ENCODE assay signal across 8 mouse cellular contexts in genomic region chr13:108315702-108316486, GRCm38 (mm10). TPM values are rescaled to one million over a fixed set of nuclear protein-coding genes. Genes with fewer than 3 reads are reported as not detected.
DNase-seq lines count a peak whose midpoint lies in the region; ATAC-seq and TF ChIP-seq lines count a peak whose summit lies in the region.

Gene Depdc1b (plus strand): TSS chr13:108316332.

- DNase-seq in c-Kit-positive CD71-positive TER-119-positive erythroid progenitor cells, embryonic 14.5 days (ENCODE audit: low spot score), result peak; percentile 91
- peak; percentile 93 to 96 for DNase-seq in heart, postnatal 14 days
- DNase-seq in layer of hippocampus, adult 11-12 months (ENCODE audit: low spot score), result peak; percentile 94
- DNase-seq in lung, adult 18-20 months, result peak; percentile 96 to 97
- peak; percentile 93 for DNase-seq in testis, postnatal 14 days (ENCODE audit: low spot score)

- H3K4me1 ChIP-seq in E14TG2a.4 (replicated peaks; ENCODE audit: low read depth, low read length), result peaks cover 34% of the 10 kb centered on the region
- H3K4me1 ChIP-seq in forebrain, embryonic 13.5 days, result peaks cover 22% of the 10 kb centered on the region
- peaks cover 10% of the 10 kb centered on the region for H3K4me1 ChIP-seq in neural tube, embryonic 15.5 days

- peak within 1 kb of the TSS; percentile 91 for H3K4me2 ChIP-seq in forebrain, embryonic 13.5 days
- H3K4me2 ChIP-seq in neural tube, embryonic 15.5 days, result peak within 1 kb of the TSS; percentile 98

- peak; percentile 99 for ATAC-seq in forebrain, embryonic 13.5 days
- ATAC-seq in neural tube, embryonic 15.5 days (ENCODE audit: low FRiP score), result peak; percentile 98

- peaks cover 7% of the 10 kb centered on the region; the same call in 1 of the 2 replicates for H3K36me3 ChIP-seq in E14TG2a.4 (ENCODE audit: insufficient read depth, low read length)
- H3K36me3 ChIP-seq in forebrain, embryonic 13.5 days (ENCODE audit: poor library complexity, severe bottlenecking), result no peaks in the 10 kb centered on the region; the same call in 1 of the 2 replicates
- H3K36me3 ChIP-seq in neural tube, embryonic 15.5 days, result no peaks in the 10 kb centered on the region

- peak within 1 kb of the TSS; percentile 97 for H3K4me3 ChIP-seq in E14TG2a.4 (replicated peaks; ENCODE audit: low read length)
- H3K4me3 ChIP-seq in forebrain, embryonic 13.5 days, result peak within 1 kb of the TSS; percentile 76
- peak within 1 kb of the TSS; percentile 75 for H3K4me3 ChIP-seq in neural tube, embryonic 15.5 days (replicated peaks)

- no peaks in the 10 kb centered on the region for H3K9me3 ChIP-seq in E14TG2a.4 (ENCODE audit: low read length)
- no peaks in the 10 kb centered on the region for H3K9me3 ChIP-seq in forebrain, embryonic 13.5 days (replicated peaks)
- H3K9me3 ChIP-seq in neural tube, embryonic 15.5 days (replicated peaks), result no peaks in the 10 kb centered on the region

- H3K27ac ChIP-seq in forebrain, embryonic 13.5 days, result no peak within 1 kb of the TSS
- H3K27ac ChIP-seq in neural tube, embryonic 15.5 days (replicated peaks), result peak within 1 kb of the TSS; percentile 75

- TF ChIP-seq CTCF in E14TG2a.4 (conservative IDR thresholded peaks at IDR 0.05; ENCODE audit: low read length), result no peak

- H3K27me3 ChIP-seq in E14TG2a.4 (ENCODE audit: insufficient read depth, low read length), result peaks cover 14% of the 10 kb centered on the region
- no peaks in the 10 kb centered on the region for H3K27me3 ChIP-seq in forebrain, embryonic 13.5 days
- H3K27me3 ChIP-seq in neural tube, embryonic 15.5 days (replicated peaks), result no peaks in the 10 kb centered on the region

- intact Hi-C loops in heart, postnatal 14 days (cut with DNase I), result loop anchor here (5.0 to 10.0 kb wide), 2 partner anchors 159 to 271 kb away; partner anchors contain the start of genes Ercc8, Ndufaf2 and Smim15

- H3K9ac ChIP-seq in forebrain, embryonic 13.5 days, result peak within 1 kb of the TSS; percentile 78
- peak within 1 kb of the TSS; percentile 84 for H3K9ac ChIP-seq in neural tube, embryonic 15.5 days (replicated peaks)

- WGBS in forebrain, embryonic 13.5 days, result 1% methylated on average over 48 of the region's 48 CpGs
- WGBS in neural tube, embryonic 15.5 days, result under 1% methylated on average over 47 of the region's 48 CpGs

RNA-seq across cellular contexts. Expression of gene Depdc1b, which starts in this region (rescaled TPM):
- polyA plus RNA-seq in forebrain, embryonic 13.5 days (2015; fragmentation: Nextera tagmentation; extraction: Ambion mirVana), result 13.2 and 13.9 TPM in 2 replicates
- 1 to 10 TPM in 1 of 2 experiments, under 1 TPM in 1; 0.88 to 2.1 TPM for total RNA-seq in heart, postnatal 14 days (2021)
- 1.0 and 3.2 TPM in 2 replicates for polyA plus RNA-seq in neural tube, embryonic 15.5 days (2015; fragmentation: Nextera tagmentation; extraction: Ambion mirVana)
